Mouse (Mus musculus) erythroblast, embryonic 14.5 days (primary cell): ENCODE data around the gene Rerg.

Experiments used
- GATA1 ChIP-seq: IDR thresholded peaks from 2 replicates; pipeline ENCODE4 v1.6.1; 2012; ENCODE audit warnings: low read length, inconsistent platforms, mixed read lengths
- TAL1 ChIP-seq: IDR thresholded peaks from 3 replicates; pipeline ENCODE4 v1.6.1; 2012; ENCODE audit warnings: low read length, inconsistent platforms, mixed read lengths

DNA sequence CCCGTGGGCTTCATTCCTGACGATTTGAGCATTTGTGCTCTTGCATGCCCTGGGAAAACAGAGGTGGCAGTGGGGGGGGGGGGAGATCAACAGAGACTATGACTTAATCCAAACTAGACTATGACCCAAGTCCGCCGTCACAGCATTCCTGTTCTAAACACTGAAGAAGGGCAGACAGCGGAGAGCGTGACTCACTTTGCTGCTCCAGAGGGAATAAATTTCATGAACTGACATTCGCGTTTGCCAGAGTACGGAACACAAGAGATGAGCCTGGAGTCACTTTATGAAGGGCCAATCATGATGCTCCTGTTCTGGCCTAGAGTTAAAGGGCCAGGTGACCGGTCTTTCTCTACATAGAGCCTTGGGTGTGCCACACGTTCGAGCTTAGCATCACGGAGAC is 93.6 kb downstream of the Rerg start:
- TF ChIP-seq GATA1 (no peak), TAL1 (no peak)
